Comparison of ENCODE assay signal across 8 mouse cellular contexts in the genomic region with DNA sequence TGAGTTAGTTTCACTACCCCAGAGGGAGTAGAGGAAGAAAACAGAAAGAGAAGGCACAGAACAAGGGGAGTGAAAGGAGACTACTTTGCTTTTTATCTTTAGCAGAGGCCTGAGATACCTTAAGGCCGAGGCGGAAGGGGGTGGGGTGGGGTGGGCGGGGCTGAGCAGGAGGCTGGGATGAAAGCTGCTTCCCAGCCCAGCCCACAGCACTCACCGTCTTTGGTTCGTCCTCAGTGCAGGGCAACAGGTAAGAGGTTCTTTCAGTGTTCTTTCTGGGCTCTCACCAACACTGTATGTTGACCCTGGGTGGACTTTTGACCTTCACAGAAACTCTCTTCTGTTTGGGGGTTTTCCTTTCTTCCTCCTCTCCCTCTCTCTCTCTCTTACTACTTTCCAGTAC. TPM values are rescaled to one million over a fixed set of nuclear protein-coding genes. Genes with fewer than 3 reads are reported as not detected.
A peak's percentile ranks its signal among the peaks of the same experiment; 100 is the strongest.
DNase-seq lines count a peak whose midpoint lies in the region; ATAC-seq and TF ChIP-seq lines count a peak whose summit lies in the region.

A gene (plus strand): TSS at position 137 of the 400 bp plus-strand sequence.

- no peak for TF ChIP-seq EP300 in liver, postnatal 0 days (IDR thresholded peaks at IDR 0.05; ENCODE audit: low read depth)

- intact Hi-C loops in heart, postnatal 10 days (cut with DNase I), result no loop called here

- H3K4me1 ChIP-seq in kidney, postnatal 0 days (replicated peaks; ENCODE audit: insufficient read depth, low read length), result no peaks in the 10 kb centered on the region
- no peaks in the 10 kb centered on the region for H3K4me1 ChIP-seq in liver, postnatal 0 days (ENCODE audit: insufficient read depth)

- H3K4me2 ChIP-seq in kidney, postnatal 0 days (ENCODE audit: low read length), result no peak within 1 kb of the TSS
- H3K4me2 ChIP-seq in liver, postnatal 0 days (ENCODE audit: low read depth, low read length), result peak within 1 kb of the TSS; percentile 58

- no peaks in the 10 kb centered on the region for H3K36me3 ChIP-seq in kidney, postnatal 0 days (ENCODE audit: insufficient read depth, low read length)
- no peaks in the 10 kb centered on the region for H3K36me3 ChIP-seq in liver, postnatal 0 days (replicated peaks; ENCODE audit: insufficient read depth, low read length)

- no peak for DNase-seq in kidney, postnatal 0 days (ENCODE audit: low spot score)
- no peak for DNase-seq in kidney, adult 9 months
- DNase-seq in brain, embryonic 14.5 days (ENCODE audit: low read depth), result no peak
- no peak for DNase-seq in heart, postnatal 10 days
- DNase-seq in liver, postnatal 0 days, result peak; percentile 51
- no peak for DNase-seq in cerebellum, postnatal 36 days
- no peak for DNase-seq in gastrocnemius, adult 18-20 months (ENCODE audit: low spot score)
- DNase-seq in gastrocnemius, postnatal 4 days (ENCODE audit: low spot score in 2 of 2), result no peak

- no peak for ATAC-seq in kidney, postnatal 0 days (replicated peaks; ENCODE audit: low FRiP score, low read depth)
- peak; percentile 43 for ATAC-seq in liver, postnatal 0 days

- no peak for TF ChIP-seq POLR2A in brain, embryonic 14.5 days (IDR thresholded peaks at IDR 0.05; ENCODE audit: borderline replicate concordance, extremely low read depth, insufficient read depth, insufficient read length, poor library complexity, severe bottlenecking)

- H3K4me3 ChIP-seq in kidney, postnatal 0 days (replicated peaks; ENCODE audit: low read depth, low read length), result no peak within 1 kb of the TSS
- peak within 1 kb of the TSS; percentile 49 for H3K4me3 ChIP-seq in liver, postnatal 0 days (ENCODE audit: low read depth, low read length)

- no peak within 1 kb of the TSS for H3K9ac ChIP-seq in kidney, postnatal 0 days (ENCODE audit: low read depth, low read length)
- peak within 1 kb of the TSS; percentile 73 for H3K9ac ChIP-seq in liver, postnatal 0 days (replicated peaks)

- H3K27me3 ChIP-seq in kidney, postnatal 0 days (ENCODE audit: insufficient read depth, low read length), result no peaks in the 10 kb centered on the region
- no peaks in the 10 kb centered on the region for H3K27me3 ChIP-seq in liver, postnatal 0 days (ENCODE audit: insufficient read depth, low read length)

- TF ChIP-seq CTCF in kidney, postnatal 0 days (IDR thresholded peaks at IDR 0.05; ENCODE audit: low read depth), result no peak
- no peak for TF ChIP-seq CTCF in brain, embryonic 14.5 days (IDR thresholded peaks at IDR 0.05; ENCODE audit: borderline replicate concordance, extremely low read depth, insufficient read depth, insufficient read length)
- no peak for TF ChIP-seq CTCF in liver, postnatal 0 days (IDR thresholded peaks at IDR 0.05; ENCODE audit: low read depth)

- WGBS in kidney, postnatal 0 days, result 51% methylated on average over 5 of the region's 5 CpGs
- WGBS in liver, postnatal 0 days (ENCODE audit: insufficient replicate concordance), result 36% methylated on average over 5 of the region's 5 CpGs

- no peak within 1 kb of the TSS for H3K27ac ChIP-seq in kidney, postnatal 0 days
- H3K27ac ChIP-seq in liver, postnatal 0 days (ENCODE audit: low read depth), result peak within 1 kb of the TSS; percentile 86

- no peaks in the 10 kb centered on the region for H3K9me3 ChIP-seq in kidney, postnatal 0 days (replicated peaks; ENCODE audit: low read length)
- H3K9me3 ChIP-seq in liver, postnatal 0 days (ENCODE audit: low read length), result no peaks in the 10 kb centered on the region

RNA-seq across cellular contexts. Expression of the gene that starts here (rescaled TPM):
- 12.6 and 12.7 TPM in 2 replicates for polyA plus RNA-seq in kidney, postnatal 0 days (2015; fragmentation: Nextera tagmentation; extraction: Ambion mirVana)
- 12.0 and 22.9 TPM in 2 replicates for polyA plus RNA-seq in brain, embryonic 14.5 days (2012; rRNA removed)
- total RNA-seq in heart, postnatal 10 days (2021), result 100 to 1,000 TPM in 1 of 2 experiments, 10 to 100 TPM in 1; 69.5 to 152 TPM
- 444 and 462 TPM in 2 replicates for polyA plus RNA-seq in liver, postnatal 0 days (2015; fragmentation: Nextera tagmentation; extraction: Ambion mirVana)
- total RNA-seq in gastrocnemius, adult 18-20 months (2021), result 1 to 10 TPM; 3.3 to 3.5 TPM
- 1 to 10 TPM; 5.6 to 8.2 TPM for total RNA-seq in gastrocnemius, postnatal 4 days (2021)

Comparison
In these comparisons a context has a peak if more than half of its experiments do, and no peak if none do; other contexts are left out.
1. RNA of the gene that starts here (total RNA-seq): 69.5 to 152 TPM in heart, postnatal 10 days; 5.6 to 8.2 TPM in gastrocnemius, postnatal 4 days and 3.3 to 3.5 TPM in gastrocnemius, adult 18-20 months; every median in the first group is over 4 times any median in the second.
2. RNA of the gene that starts here (polyA plus RNA-seq): 444 to 462 TPM in liver, postnatal 0 days; 12.0 to 22.9 TPM in brain, embryonic 14.5 days and 12.6 to 12.7 TPM in kidney, postnatal 0 days; every median in the first group is over 10 times any median in the second.